Mouse (Mus musculus): Measurements from ENCODE around the gene Arid3a. TPM values are rescaled to one million over a fixed set of nuclear protein-coding genes. Genes with fewer than 3 reads are reported as not detected.

Arid3a gene
- total and polyA plus RNA-seq, 3 experiments, result 48.4 to 114 (median 94.4) TPM

DNA sequence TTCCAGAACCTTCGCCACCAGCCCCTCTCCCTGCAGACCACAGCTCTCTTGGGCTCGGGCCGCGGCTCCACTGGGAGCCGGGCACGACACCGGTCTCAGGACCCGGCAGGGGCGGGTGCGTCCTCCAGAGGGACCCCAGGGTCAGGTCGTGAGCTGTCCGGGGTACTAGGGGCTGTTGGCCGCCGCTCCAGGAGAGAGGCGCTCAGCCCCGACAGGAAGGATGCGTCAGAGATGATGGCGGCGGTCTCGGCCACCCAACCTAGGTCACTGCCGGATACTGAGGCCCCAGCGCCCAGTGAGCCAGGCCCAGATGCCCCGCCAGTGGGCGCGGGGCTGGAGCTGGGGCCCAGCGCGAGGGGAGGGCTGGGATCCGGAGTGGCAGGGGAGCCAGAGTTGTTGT lies 50.5 kb downstream of the Arid3a start:
- no peak for TF ChIP-seq MAFK (IDR thresholded peaks at IDR 0.05; ENCODE audit: insufficient replicate concordance, low read length)
- no peak for TF ChIP-seq NRF1 (IDR thresholded peaks at IDR 0.05; ENCODE audit: low read depth, low read length)
- TF ChIP-seq PAX5 (IDR thresholded peaks at IDR 0.05; ENCODE audit: low read length), result no peak
- TF ChIP-seq TCF12 (IDR thresholded peaks at IDR 0.05; ENCODE audit: low read depth, low read length), result no peak
- no peak for TF ChIP-seq USF2 (conservative IDR thresholded peaks at IDR 0.05; ENCODE audit: low read depth, low read length)
- no peak for TF ChIP-seq EP300 (IDR thresholded peaks at IDR 0.05; ENCODE audit: low read length)
- no peak for TF ChIP-seq SMC3 (IDR thresholded peaks at IDR 0.05; ENCODE audit: low read depth, low read length)
- TF ChIP-seq GABPA (IDR thresholded peaks at IDR 0.05; ENCODE audit: insufficient replicate concordance, low read depth, low read length), result no peak
- no peak for TF ChIP-seq SIN3A (IDR thresholded peaks at IDR 0.05; ENCODE audit: low read length)
- peaks cover 18% of the 10 kb centered on the region for H3K79me2 ChIP-seq (replicated peaks; ENCODE audit: control insufficient read depth, extremely low read depth, insufficient read depth, poor library complexity, severe bottlenecking)
- dilution Hi-C loops (cut with MboI; ENCODE audit: extremely low pct_ligation_motif_present, extremely low pct_unique_long_range_greater_than_20kb, low sequenced_read_pairs), result no loop called here
- H3K36me3 ChIP-seq (replicated peaks in 1 of 2; ENCODE audit: control insufficient read depth in 1 of 2, insufficient read depth in 1 of 2, low read length in 1 of 2), result peaks cover 77 to 94% of the 10 kb centered on the region in 2 experiments
- H3K4me2 ChIP-seq (ENCODE audit: insufficient read depth, low read depth, poor library complexity, severe bottlenecking), result no peak overlapping the region
- H3K27ac ChIP-seq (ENCODE audit: insufficient read depth, low read depth), result no peak overlapping the region
- peaks cover 15 to 25% of the 10 kb centered on the region in 2 experiments for H3K4me1 ChIP-seq (ENCODE audit: control insufficient read depth in 1 of 2, insufficient read depth in 2 of 2)
- in situ Hi-C loops (cut with MboI; ENCODE audit: low pct_ligation_motif_present, low pct_unique_long_range_greater_than_20kb, low sequenced_read_pairs), result no loop called here
- H3K27me3 ChIP-seq (replicated peaks), result no peaks in the 10 kb centered on the region
- H3K9me3 ChIP-seq (replicated peaks; ENCODE audit: low read length), result peaks cover 17% of the 10 kb centered on the region
- no peak overlapping the region for H3K4me3 ChIP-seq (replicated peaks in 1 of 3; ENCODE audit: low read depth in 2 of 3, low read length in 2 of 3, poor library complexity in 1 of 3)
- DNase-seq (ENCODE audit: extremely low read depth), result no peak
- H3K9ac ChIP-seq (ENCODE audit: insufficient read depth, low read depth), result no peak overlapping the region

DNA sequence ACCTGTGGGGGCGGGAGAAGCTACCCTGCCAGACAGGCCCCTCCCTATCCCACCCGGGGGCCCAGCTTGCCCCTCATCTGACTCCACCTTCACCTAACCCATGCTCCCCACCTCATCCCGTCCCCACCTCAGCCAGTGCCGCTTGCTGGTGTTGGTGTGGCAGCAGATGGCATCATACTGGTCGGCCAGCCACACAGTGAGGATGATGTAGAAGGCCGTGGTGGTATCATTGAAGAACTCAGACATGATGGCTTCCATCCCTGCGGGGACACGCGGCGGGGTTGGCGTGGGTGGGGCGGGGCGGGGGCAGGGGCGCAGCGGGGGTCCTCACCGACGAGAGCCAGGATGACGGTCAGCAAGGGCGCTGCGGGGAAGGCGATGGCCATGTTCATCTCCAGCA lies 51.2 kb downstream of the Arid3a start:
- H3K9me3 ChIP-seq (replicated peaks; ENCODE audit: low read length), result peaks cover 17% of the 10 kb centered on the region
- dilution Hi-C loops (cut with MboI; ENCODE audit: extremely low pct_ligation_motif_present, extremely low pct_unique_long_range_greater_than_20kb, low sequenced_read_pairs), result no loop called here
- peaks cover 74 to 94% of the 10 kb centered on the region in 2 experiments for H3K36me3 ChIP-seq (replicated peaks in 1 of 2; ENCODE audit: control insufficient read depth in 1 of 2, insufficient read depth in 1 of 2, low read length in 1 of 2)

More for the DNA sequence above, 51.2 kb downstream of the Arid3a start:
- no peak overlapping the region for H3K4me2 ChIP-seq (ENCODE audit: insufficient read depth, low read depth, poor library complexity, severe bottlenecking)
- H3K4me3 ChIP-seq (replicated peaks in 1 of 3; ENCODE audit: low read depth in 2 of 3, low read length in 2 of 3, poor library complexity in 1 of 3), result no peak overlapping the region
- H3K27ac ChIP-seq (ENCODE audit: insufficient read depth, low read depth), result no peak overlapping the region
- DNase-seq (ENCODE audit: extremely low read depth), result no peak
- peaks cover 26% of the 10 kb centered on the region for H3K79me2 ChIP-seq (replicated peaks; ENCODE audit: control insufficient read depth, extremely low read depth, insufficient read depth, poor library complexity, severe bottlenecking)
- in situ Hi-C loops (cut with MboI; ENCODE audit: low pct_ligation_motif_present, low pct_unique_long_range_greater_than_20kb, low sequenced_read_pairs), result no loop called here
- H3K4me1 ChIP-seq (ENCODE audit: control insufficient read depth in 1 of 2, insufficient read depth in 2 of 2), result peaks cover 18 to 32% of the 10 kb centered on the region in 2 experiments
- no peak overlapping the region for H3K9ac ChIP-seq (ENCODE audit: insufficient read depth, low read depth)
- no peaks in the 10 kb centered on the region for H3K27me3 ChIP-seq (replicated peaks)
- TF ChIP-seq SIN3A (IDR thresholded peaks at IDR 0.05; ENCODE audit: low read length) (no peak), SMC3 (IDR thresholded peaks at IDR 0.05; ENCODE audit: low read depth, low read length) (no peak), CHD2 (IDR thresholded peaks at IDR 0.05; ENCODE audit: low read length) (no peak), IRF4 (IDR thresholded peaks at IDR 0.05; ENCODE audit: low read depth, low read length) (no peak), E2F4 (IDR thresholded peaks at IDR 0.05; ENCODE audit: insufficient replicate concordance, low read depth, low read length) (no peak), TBP (conservative IDR thresholded peaks at IDR 0.05; ENCODE audit: low read depth, low read length) (no peak), MXI1 (IDR thresholded peaks at IDR 0.05; ENCODE audit: low read depth, low read length) (no peak), ZC3H11A (IDR thresholded peaks at IDR 0.05; ENCODE audit: low read depth, low read length) (no peak), CHD1 (IDR thresholded peaks at IDR 0.05; ENCODE audit: low read depth, low read length) (no peak), GABPA (IDR thresholded peaks at IDR 0.05; ENCODE audit: insufficient replicate concordance, low read depth, low read length) (no peak), ZMIZ1 (IDR thresholded peaks at IDR 0.05; ENCODE audit: low read depth, low read length) (no peak), MYC (IDR thresholded peaks at IDR 0.05; ENCODE audit: low read depth, low read length) (no peak), PAX5 (IDR thresholded peaks at IDR 0.05; ENCODE audit: low read length) (no peak), CTCF (conservative IDR thresholded peaks at IDR 0.05 in 1 of 2, IDR thresholded peaks at IDR 0.05 in 1 of 2; ENCODE audit: low read depth in 2 of 2, low read length in 2 of 2) (no peak), MAX (IDR thresholded peaks at IDR 0.05; ENCODE audit: low read length) (no peak), EP300 (IDR thresholded peaks at IDR 0.05; ENCODE audit: low read length) (no peak), RCOR1 (conservative IDR thresholded peaks at IDR 0.05; ENCODE audit: low read depth, low read length) (no peak), JUND (conservative IDR thresholded peaks at IDR 0.05; ENCODE audit: low read depth, low read length) (no peak)
